Mouse (Mus musculus): ENCODE measurements around the gene Btbd18.

Gene Btbd18

GRCm38 (mm10) chr2:84703497-84703896 is 44.6 kb downstream of the Btbd18 start:
- no peak for DNase-seq (ENCODE audit: low spot score in 2 of 2)

- no peak for DNase-seq (ENCODE audit: low spot score in 2 of 2)
Observed at GRCm38 (mm10) chr2:84704329-84704728, 45.5 kb downstream of the Btbd18 start.

DNA sequence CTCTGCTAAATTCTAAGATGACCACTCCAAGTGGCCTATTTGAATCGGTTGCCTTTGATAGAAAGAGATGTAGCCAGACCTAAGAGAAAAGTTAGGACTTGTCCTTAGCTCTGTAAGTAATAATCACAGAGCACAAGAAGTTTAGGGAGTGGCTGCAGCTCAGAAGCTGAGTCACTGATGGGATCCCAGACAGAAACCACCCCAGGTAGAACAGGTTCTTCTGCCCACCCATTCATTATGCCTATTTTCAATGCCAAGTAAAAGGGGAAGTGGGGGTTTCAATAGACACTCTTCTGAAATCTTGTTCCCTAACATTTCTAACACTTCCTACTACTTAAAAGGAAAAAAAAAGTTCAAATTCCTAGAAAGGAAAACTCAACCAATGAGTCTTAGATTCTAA is 46.4 kb downstream of the Btbd18 start:
- DNase-seq (ENCODE audit: low spot score in 2 of 2), result no peak

GRCm38 (mm10) chr2:84707523-84707922 is 48.6 kb downstream of the Btbd18 start:
- no peak for DNase-seq (ENCODE audit: low spot score in 2 of 2)

- no peak for DNase-seq (ENCODE audit: low spot score in 2 of 2)
Observed at GRCm38 (mm10) chr2:84711898-84712297, 53.0 kb downstream of the Btbd18 start.

GRCm38 (mm10) chr2:84714422-84714810 is 55.5 kb downstream of the Btbd18 start:
- DNase-seq (ENCODE audit: low spot score in 2 of 2), result no peak

DNA sequence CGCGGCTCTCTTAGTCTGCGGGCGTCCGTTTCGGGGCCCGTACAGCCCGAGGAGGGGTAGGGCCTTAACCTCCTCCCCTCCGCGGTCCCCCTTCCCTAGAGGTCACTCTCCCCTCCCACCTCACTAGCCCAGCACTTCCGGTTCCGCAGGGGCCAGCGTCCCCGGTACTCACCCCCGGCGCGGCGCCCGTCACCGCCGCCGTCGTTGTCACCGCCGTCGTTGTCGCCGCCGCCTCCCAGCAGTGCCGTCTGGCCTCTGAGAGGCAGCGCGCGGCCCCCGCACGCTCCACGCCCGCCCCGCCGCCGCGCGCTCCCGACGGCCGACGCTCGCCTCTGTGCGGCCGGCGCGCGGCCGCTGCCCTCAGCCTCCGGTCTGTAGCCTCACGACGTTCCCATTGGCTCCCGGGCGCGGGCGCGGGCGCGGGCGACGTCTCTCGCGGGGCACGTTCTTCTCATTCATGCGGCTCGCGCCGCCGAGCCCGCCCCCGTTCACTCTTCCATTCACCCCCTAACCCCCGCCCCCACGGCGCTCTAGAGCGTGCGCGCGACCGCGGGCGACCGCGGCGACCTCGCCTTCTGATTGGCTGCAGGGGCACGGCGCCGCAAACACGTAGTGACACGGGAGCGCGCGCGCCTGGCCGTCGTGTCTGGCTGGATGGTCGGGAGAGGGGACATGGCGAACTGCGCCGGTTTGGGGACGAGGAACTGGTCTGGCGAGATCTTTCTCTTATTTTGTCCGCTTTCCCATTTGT is 56.1 kb downstream of the Btbd18 start, which contains the start of gene Zdhhc5:
TSS of gene Zdhhc5 (minus strand) at position 370 of the 751 bp plus-strand sequence.
- DNase-seq (ENCODE audit: low spot score in 2 of 2), result peak; percentile 97 to 99

DNA sequence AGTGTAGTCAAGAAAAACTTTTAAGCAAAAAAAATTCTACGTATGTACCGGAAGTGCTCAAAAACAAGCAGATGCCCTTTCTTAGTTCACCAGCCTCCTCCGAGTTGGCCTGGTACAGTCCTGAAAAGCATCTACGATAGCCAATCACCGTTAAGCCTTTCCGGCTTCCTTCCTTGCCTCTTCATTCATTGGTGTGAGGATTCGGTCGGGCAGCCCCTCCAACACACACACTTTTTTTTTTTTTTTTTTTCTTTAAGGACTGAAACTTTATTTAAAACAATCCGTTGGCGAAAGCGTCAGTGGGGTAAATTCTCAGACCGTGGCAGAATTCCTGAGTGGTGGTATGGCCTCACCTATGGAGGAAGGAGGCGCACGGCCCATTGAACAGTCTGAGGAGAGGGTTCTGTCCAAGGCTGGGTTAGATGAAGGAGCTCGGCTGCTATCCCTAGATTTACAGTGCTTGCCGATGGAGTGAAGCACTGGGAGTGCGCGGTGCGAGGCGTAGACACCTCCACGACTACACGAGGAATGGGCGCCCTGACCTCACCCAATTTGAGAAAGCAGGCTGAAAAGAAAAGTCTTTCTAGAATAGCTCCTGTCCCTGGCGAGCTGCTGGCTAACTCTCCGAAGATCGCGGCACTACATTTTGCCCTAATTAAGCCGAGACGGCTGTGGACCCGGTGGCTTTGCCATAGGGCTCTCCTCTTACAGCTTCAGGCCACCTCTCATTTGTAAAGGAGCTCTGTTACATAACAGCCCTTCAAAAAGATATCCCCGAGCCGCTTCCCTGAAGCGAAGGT is 56.9 kb downstream of the Btbd18 start:
- DNase-seq (ENCODE audit: low spot score in 2 of 2), result peak in 1 of 2 experiments; percentile 48

DNA sequence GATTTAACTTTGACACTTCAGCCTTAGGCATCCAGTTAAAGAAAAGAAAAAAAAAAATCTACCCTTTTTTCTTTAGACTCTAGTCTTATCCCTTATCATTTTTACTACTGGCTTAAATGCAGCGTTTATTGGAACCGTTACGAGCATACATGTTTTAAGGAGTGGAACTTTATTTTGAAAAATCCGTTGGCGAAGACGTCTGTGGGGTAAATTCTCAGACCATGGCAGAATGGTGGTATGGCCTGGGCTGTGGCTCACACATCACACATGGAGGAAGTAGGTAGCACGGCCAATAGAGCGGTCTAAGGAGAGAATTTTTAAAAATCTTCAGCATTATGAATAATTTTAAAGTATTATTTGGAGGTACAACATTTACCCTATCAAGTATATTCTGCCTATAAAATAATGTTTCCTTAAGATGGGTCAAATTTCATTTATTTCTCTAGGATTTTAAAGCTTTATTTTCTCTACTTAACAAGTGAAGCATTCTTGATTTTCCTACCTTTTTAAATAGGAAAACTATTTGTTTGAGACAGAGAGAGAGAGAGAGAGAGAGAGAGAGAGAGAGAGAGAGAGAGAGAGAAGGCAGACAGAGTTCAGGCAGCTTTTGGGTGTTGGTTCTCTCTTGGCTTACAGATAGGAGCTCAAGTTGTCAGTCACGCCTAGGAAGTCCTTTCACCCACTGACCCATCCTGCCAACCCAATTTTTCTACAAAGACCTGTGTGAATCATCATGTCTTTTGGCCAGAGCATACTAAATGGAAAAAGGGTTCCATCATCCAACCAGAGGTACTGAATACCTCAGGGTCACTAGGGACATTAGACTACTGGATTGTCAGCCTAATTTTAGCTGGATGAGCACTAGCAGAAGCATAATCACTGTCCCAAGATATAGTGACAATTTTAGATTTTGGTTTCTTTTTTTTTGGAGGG is 57.8 kb downstream of the Btbd18 start:
- DNase-seq (ENCODE audit: low spot score in 2 of 2), result no peak

DNA sequence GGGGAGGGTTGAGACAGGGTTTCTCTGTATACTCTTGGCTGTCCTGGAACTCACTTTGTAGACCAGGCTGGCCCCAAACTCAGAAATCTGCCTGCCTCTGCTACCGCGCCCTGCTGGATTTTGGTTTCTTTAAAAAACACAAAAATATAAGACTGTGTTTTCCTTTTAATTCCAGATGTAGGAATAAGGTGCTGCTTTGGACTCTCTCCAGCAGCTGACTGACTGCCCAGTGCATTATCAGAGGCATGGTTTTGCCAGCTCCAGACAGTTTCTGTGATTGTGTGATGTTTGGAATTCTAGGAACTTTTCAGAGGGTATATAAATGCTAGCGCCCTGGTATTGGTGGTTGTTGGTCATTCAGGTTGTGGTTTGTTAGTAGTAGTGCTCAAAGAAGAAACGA is 58.5 kb downstream of the Btbd18 start:
- no peak for DNase-seq (ENCODE audit: low spot score in 2 of 2)
